Mouse (Mus musculus): ENCODE data around the gene Cox4i2. TPM values are rescaled to one million over a fixed set of nuclear protein-coding genes. Genes with fewer than 3 reads are reported as not detected.

The Cox4i2 gene
- total RNA-seq, 2 experiments from 2014 or later: 4.2 to 4.9 TPM

GRCm38 (mm10) chr2:152734501-152734900, 19.5 kb upstream of the Cox4i2 start:
- no peak for DNase-seq (ENCODE audit: low spot score in 2 of 2)

- DNase-seq (ENCODE audit: low spot score in 2 of 2): peak; percentile 84 to 90
Observed at GRCm38 (mm10) chr2:152734984-152735383, 19.0 kb upstream of the Cox4i2 start.

GRCm38 (mm10) chr2:152736090-152736601, 17.8 kb upstream of the Cox4i2 start, which contains the start of gene Id1:
Id1 (plus strand) TSS chr2:152736251.
- peak; percentile 57 to 81 for DNase-seq (ENCODE audit: low spot score in 2 of 2)

GRCm38 (mm10) chr2:152736748-152737147, 17.2 kb upstream of the Cox4i2 start:
- DNase-seq (ENCODE audit: low spot score in 2 of 2): no peak

- no peak for DNase-seq (ENCODE audit: low spot score in 2 of 2)
Observed at GRCm38 (mm10) chr2:152737306-152738221, 16.4 kb upstream of the Cox4i2 start.

GRCm38 (mm10) chr2:152738341-152738740, 15.6 kb upstream of the Cox4i2 start:
- DNase-seq (ENCODE audit: low spot score in 2 of 2): no peak

GRCm38 (mm10) chr2:152739031-152739841, 14.7 kb upstream of the Cox4i2 start:
- peak in 1 of 2 experiments; percentile 52 for DNase-seq (ENCODE audit: low spot score in 2 of 2)

GRCm38 (mm10) chr2:152739842-152740260, 14.1 kb upstream of the Cox4i2 start:
- no peak for DNase-seq (ENCODE audit: low spot score in 2 of 2)

GRCm38 (mm10) chr2:152740490-152740889, 13.5 kb upstream of the Cox4i2 start:
- DNase-seq (ENCODE audit: low spot score in 2 of 2): no peak

- peak; percentile 36 to 67 for DNase-seq (ENCODE audit: low spot score in 2 of 2)
Observed at GRCm38 (mm10) chr2:152741153-152742041, 12.6 kb upstream of the Cox4i2 start.

- DNase-seq (ENCODE audit: low spot score in 2 of 2): peak; percentile 64 to 78
Observed at GRCm38 (mm10) chr2:152742435-152742834, 11.5 kb upstream of the Cox4i2 start.

- no peak for DNase-seq (ENCODE audit: low spot score in 2 of 2)
Observed at GRCm38 (mm10) chr2:152756474-152757393, 2.8 kb downstream of the Cox4i2 start.

- no peak for DNase-seq (ENCODE audit: low spot score in 2 of 2)
Observed at GRCm38 (mm10) chr2:152757478-152757877, 3.5 kb downstream of the Cox4i2 start.

- no peak for DNase-seq (ENCODE audit: low spot score in 2 of 2)
Observed at GRCm38 (mm10) chr2:152758351-152758750, 4.4 kb downstream of the Cox4i2 start.

GRCm38 (mm10) chr2:152763310-152763709, 9.3 kb downstream of the Cox4i2 start:
- DNase-seq (ENCODE audit: low spot score in 2 of 2): no peak

- DNase-seq (ENCODE audit: low spot score in 2 of 2): no peak
Observed at GRCm38 (mm10) chr2:152764172-152765044, 10.4 kb downstream of the Cox4i2 start.

- no peak for DNase-seq (ENCODE audit: low spot score in 2 of 2)
Observed at GRCm38 (mm10) chr2:152765045-152765674, 11.2 kb downstream of the Cox4i2 start.

Data from adrenal gland, postnatal 4 days (tissue).